Mouse (Mus musculus) adrenal gland, adult 2 months (tissue): Measurements from ENCODE around the gene Akr1c13. TPM values are rescaled to one million over a fixed set of nuclear protein-coding genes. Genes with fewer than 3 reads are reported as not detected.

Experiments used
- DNase-seq: peaks from one replicate; pipeline ENCODE4 v3.0.0; 2021
- polyA plus RNA-seq: library from polyadenylated mRNA; depleted of rRNA; stranded (reverse); fragments of >200 nt; gene quantifications from 2 replicates; pipeline ENCODE4 v1.2.3, GENCODE M21; 2012; rRNA removed
- total RNA-seq, 2 experiments: library from RNA; stranded (reverse); gene quantifications; 2 replicates each; pipeline ENCODE4 v1.2.3; 2021

Akr1c13 gene
- total and polyA plus RNA-seq, 3 experiments: 3.4 to 25.1 (median 6.5) TPM

DNA sequence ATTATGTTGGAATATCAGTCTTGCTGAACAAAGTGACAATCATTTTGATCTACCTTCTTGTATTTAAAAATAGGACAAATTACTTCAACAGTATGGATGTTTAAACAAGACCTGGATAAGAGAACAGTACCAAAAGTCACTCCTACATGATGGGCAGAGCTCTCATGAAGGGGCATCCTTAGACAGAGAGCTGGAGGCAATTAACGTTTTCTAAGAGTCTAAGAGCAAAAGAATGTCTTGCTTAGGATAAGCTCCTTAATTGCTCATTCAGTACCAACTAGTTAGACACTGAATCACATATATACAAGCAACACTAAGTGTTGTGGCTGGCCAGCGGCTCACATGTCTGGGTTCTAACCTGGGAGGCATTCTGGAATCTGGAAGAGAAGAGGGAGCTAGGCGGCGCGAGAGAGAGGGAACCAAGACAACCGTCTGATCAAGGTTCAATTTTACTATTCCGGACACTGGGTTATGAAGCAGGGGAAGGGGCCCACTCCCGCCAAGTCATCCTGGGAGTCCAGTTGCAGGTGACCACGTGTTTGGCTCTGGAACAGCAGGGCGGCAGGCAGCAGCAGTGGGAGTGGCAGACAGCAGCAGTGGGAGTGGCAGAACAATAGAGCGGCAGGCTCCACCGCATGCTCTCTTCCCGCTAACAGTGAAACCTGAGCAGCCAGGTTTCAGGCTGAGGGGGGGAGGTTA is 54.1 kb downstream of the Akr1c13 start:
- peak; percentile 18 for DNase-seq

- DNase-seq: no peak
Observed at GRCm38 (mm10) chr13:4249347-4249746, 58.4 kb downstream of the Akr1c13 start.

Other genes with a start within 250 kb of the Akr1c13 start
- gene Ucn3, start 245.8 kb upstream of the Akr1c13 start, total RNA-seq: not detected
- gene Ucn3, start 245.8 kb upstream of the Akr1c13 start, polyA plus RNA-seq: not detected in 2 replicates
- gene Akr1c14, start 142.1 kb upstream of the Akr1c13 start, total RNA-seq: 1 to 10 TPM in 1 of 2 experiments, under 1 TPM in 1; 0.69 to 2.4 TPM
- 0.04 and 0.07 TPM in 2 replicates for gene Akr1c14, start 142.1 kb upstream of the Akr1c13 start, polyA plus RNA-seq
- gene Akr1c18, start 40.5 kb upstream of the Akr1c13 start, total RNA-seq: 1,000 to 10,000 TPM in 1 of 2 experiments, under 1 TPM in 1; 0.48 to 4,782 TPM
- gene Akr1c18, start 40.5 kb upstream of the Akr1c13 start, polyA plus RNA-seq: 134 and 227 TPM in 2 replicates
- gene Akr1c19, start 37.5 kb downstream of the Akr1c13 start, total RNA-seq: under 1 TPM; 0.69 TPM
- not detected in 2 replicates for gene Akr1c19, start 37.5 kb downstream of the Akr1c13 start, polyA plus RNA-seq
- gene Akr1c12, start 88.3 kb downstream of the Akr1c13 start, total RNA-seq: under 1 TPM; 0.38 to 0.61 TPM
- gene Akr1c12, start 88.3 kb downstream of the Akr1c13 start, polyA plus RNA-seq: not detected in 2 replicates
- gene Akr1c6, start 243.2 kb downstream of the Akr1c13 start, total RNA-seq: 1 to 10 TPM in 1 of 2 experiments, not detected in 1; 2.0 TPM
- gene Akr1c6, start 243.2 kb downstream of the Akr1c13 start, polyA plus RNA-seq: not detected in 2 replicates